Mouse (Mus musculus): ENCODE results near the gene Scmh1.
A peak's percentile ranks its signal among the peaks of the same experiment; 100 is the strongest.

Gene Scmh1

DNA sequence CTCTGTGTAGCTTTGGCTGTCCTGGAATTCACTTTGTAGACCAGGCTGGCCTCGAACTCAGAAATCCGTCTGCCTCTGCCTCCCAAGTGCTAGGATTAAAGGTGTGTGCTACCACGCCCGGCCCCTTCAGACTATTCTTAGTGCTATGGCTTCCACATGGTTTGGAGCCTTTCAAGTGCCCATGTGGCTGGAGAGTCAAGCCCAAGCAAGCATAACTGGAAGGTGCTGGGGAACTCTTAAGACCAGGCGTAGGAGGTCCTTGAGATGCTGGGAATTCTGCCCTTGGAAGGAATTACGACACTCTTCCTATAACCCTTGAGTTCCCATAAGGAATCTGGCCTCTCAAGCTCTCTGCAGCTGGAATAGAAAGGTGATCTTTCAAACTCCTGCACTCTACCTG is 151.5 kb downstream of the Scmh1 start:
- DNase-seq (ENCODE audit: low spot score) = no peak

DNA sequence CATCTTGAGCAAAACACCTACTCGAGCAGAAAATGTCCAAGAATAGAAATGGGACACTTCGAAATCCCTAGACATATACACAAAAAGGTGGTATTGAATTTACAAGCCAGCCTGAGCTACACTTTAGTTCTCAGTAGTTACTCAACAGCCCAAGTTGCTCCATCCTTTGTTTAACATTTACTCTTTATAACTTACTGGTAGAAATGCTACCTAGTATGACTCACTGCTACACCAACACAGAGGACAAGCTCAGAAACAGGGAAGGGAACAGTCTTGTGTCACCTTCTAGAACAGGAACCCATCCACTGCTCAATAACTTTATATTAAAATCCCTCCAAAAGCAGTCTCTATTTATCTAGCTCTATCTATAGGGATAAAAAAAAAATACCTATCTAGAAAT is 160.6 kb downstream of the Scmh1 start:
- DNase-seq (ENCODE audit: low spot score) = no peak

DNA sequence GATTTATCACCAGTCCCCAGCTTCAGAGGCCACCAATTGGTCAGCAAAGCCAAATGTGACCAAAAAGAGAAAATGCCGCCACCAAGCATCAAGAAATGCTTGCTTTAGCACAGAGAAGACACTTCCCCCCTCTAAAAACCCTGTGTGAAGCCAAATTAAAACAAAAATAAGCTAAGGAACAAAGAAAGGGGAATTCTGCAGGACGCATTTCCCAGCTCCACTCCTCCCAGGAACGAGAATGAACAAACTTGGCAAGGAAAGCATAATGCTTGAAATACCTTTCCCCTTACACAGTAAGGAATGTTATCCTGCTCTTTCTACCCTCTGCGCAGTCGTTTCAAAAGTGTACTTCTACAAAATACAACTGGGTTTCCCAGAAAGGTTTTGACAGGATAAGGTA is 162.9 kb downstream of the Scmh1 start:
- peak; percentile 39 for DNase-seq (ENCODE audit: low spot score)

DNA sequence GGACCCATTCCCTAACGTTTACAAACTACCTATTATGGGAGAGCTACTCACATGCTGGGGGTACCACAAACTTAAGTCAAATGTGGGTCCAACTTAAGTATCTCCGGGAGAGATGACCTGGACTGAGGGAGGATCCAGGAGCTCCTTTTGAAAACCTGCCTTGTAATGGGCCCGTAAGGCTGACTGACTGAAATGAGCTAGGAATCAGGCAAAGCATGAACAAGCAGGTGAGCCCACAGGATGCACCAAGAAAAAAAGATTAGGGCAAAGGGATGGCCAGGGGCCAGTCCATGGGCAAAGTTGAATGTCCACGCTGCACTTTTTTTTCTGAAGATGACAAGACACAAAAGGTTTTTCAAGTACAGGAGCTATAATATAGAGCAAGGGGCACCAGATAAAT is 163.9 kb downstream of the Scmh1 start:
- DNase-seq (ENCODE audit: low spot score) = peak; percentile 39

DNA sequence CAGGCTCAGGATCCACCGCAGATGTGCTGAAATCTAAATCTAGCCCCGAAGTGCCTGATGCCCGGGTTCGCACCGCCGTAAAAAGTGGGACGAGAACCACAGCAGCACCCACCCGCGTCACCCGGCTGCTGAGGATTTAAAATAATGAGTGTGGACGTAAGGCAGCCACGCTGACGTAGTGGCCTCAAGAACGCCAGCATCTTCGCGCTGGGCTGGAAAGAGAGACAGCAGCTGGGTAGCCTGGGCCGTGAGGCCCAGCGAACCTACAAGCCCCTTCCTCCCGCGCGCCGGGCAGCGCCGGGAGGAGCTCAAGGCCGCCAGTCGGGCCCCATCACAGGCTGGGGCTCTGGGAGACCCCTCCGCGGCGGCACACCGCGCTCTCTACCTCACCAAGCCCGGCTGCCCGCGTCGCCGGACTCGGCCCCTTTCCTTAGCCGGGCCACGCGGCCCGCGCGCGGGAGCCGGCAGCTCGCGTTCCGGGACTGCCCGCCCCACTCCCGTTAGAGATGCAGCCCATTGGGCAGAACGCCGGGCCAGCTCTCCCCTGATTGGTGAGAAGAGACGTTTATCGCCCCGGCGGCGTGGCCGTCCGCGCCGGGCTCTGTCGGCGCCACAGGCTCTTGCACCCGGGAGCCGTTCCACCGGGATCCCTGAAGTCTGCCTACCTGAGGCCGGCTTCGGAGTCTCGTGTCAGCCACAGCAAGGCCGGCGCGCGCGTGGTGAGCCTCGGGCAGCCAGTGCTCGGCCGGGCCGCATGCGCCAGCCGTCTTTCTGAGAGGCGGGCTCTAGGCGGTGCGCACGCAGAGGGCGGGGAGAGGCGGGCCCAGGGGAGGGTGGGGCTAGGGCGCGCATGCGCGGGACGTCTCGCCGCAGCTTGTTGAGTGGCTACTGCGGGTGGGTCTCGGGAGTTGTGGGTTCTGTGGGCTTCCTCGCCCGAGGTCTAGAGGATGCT is 164.7 kb downstream of the Scmh1 start, which contains the start of gene Ctps:
TSS of gene Ctps (minus strand) at position 791 of the 952 bp plus-strand sequence.
- peak; percentile 93 for DNase-seq (ENCODE audit: low spot score)

DNA sequence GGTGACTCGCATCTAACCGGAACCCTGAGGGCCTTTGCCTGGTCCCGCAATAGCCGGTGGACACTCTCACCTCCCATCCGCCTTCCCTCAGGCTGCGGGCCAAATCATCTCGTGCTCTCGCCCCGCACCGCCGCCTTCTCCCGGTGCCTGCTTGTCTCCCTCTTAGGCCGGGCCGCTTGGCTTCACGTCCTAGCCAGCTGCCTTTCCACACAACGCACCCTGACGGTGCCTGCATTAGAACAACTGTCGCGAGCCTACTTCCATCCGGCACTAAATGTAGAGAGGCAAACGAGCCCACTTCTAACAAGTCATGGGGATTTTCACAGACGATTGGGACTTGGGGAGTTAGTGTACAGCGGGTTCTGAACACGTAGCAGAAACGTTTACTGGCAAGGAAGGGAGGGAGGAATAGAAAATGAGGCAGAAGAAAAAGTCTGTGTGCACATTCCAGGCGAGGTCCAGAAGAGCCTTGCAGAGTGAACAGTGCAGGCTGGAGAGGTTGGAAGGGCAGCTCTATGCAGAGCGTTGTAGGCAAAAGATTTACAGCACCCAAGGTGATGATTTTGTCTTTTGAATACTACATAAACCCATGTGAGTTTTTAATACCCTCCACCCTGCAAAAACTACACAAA is 165.5 kb downstream of the Scmh1 start:
- peak; percentile 48 for DNase-seq (ENCODE audit: low spot score)

DNA sequence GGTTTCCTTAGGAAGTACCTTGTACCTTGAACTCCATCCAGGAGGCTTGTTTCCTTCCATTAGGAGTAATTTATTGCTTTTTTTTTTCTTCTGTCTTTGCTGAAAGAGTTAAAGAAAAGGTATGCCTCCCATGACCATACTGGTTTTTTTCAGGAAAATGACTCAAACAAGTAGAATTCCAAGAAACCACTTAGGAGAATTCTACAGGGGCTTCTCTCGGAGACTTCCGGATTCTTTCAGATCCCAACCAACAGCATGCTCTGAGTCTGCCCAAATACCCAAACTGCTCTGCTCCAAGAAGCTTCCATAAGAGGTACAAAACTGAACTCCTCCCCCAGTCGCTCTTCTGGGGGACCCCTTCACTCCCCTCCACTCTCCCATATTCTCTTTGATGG is 166.0 kb downstream of the Scmh1 start:
- no peak for DNase-seq (ENCODE audit: low spot score)

DNA sequence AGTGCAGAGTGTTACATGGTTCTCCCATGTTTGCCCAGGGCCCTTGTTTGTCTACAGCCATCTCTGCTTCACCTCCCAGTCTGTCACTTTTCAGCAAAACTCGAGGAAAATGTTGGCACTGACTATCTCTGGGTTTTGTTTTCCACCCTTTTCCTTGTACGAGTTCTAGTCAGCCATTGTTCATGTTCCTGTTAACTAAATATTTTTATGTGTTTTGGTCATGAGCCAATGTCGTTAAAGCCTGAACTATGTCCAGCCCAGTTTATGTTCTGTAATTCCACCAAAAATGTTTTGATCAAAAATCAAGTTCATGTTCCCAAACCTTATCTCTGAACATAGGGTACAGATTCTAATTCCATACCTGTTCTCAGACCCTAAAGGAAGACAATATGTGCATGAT is 166.6 kb downstream of the Scmh1 start:
- DNase-seq (ENCODE audit: low spot score) = no peak

Measured in adipocyte (in vitro differentiated cells).